Mouse (Mus musculus) cerebellum, postnatal 14 days (tissue): Measurements from ENCODE around the gene Gm3045.

Source experiments
- DNase-seq, 2 experiments: peaks; one replicate each; pipeline ENCODE4 v3.0.0; 2021; ENCODE audit warnings: mixed read lengths in 2 of 2

Gm3045 gene

DNA sequence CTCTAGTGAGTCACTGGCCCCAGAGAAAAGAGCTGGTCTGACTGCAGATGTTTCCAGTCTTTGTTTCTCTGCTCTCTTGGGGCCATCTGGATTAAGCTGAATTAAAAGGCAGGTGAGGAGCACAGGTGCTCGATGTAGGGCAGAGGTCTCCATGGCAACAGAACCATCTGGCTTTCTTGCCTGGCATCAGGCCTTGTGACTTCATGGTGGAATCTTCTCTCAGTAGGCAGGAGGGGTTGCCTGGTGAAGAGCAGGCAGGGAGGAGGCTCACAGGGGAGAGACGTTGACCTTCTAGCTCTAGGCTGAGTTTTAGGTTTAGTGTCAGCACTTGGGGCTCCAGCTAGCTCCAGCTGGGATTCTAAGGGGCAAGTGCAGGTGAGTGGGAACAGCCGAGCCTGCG, at the start of gene Gm3045:
Gene Gm3045, plus strand, starts transcription at position 230 of the 400 bp plus-strand sequence.
- peak; percentile 53 to 57 for DNase-seq

DNA sequence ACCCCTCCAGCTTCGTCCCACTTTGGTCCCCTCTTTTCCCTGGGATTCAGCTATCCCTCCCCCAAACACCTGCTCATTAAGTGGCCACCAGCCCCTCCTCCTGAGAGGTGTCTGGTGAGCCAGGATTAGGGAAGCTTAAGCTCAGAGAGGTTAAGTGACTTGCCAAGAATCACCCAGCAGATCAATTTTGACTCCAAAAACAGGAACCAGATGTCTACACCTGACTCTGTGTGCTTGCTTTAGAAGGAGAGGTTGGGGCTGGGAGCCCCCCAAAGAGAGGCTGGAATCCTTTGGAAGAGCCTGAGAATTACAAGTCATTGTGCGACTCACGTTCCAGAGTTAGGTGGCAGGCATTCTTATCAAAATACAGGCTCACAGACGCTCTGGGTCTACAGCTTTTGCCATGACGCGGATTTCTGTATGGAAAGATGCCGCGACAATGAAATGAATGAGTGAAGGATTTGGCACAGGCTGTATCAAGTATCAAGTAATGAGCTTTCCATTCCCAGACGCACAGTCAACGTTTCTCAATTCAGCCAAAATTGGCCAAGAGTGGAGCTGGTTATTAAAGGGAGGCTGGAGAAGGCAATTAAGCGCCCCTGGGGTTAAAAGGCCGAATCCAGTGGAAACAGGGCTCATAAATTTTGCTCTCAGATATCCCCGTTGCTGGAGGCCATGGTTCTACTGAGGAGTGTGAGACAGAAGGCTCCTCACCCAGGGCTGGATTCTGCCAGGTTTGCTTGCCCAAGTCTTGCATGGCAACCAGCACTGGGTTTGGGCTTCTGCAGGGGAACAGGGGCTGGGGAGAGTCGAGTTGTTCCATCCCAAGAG, 45.3 kb upstream of the Gm3045 start:
- DNase-seq: no peak

DNA sequence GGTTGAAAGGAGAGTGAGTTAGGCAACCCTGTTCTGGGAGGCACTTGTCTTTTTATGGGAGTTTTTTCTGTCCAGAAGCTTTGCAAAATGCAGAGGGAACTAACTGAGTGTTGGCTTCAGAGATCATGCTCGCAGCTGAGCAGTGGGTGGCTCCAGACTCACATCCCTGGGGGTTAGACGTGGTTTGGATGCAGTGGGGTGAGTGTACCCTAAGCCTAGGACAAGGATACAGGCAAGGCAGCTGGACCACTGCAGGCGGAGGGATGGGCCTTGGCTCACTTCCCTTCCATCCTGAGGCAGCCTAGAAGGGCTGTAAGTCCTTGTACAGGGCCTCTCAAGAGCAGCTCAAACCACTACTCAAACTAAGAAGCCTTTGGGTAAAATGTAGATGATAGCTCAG, 43.0 kb upstream of the Gm3045 start:
- no peak for DNase-seq

DNA sequence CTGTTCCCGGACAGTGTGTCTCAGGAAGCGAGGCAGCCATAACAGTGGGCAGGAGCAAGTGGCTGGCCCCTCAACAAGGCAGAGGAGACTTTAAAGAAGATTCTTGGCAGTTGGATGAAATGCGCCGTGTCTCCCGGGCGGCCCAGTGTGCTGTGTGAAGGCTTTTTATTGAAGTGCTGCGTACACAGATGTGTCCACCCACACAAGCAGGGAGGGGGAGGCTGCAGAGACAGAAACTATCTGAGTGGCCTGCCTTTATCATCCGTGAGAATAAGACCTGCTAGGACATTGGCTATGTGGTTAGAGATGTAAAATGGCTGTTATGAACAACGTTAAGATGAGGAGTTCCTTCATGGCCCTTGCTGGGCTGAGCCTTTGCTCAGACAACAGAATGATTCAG, 40.0 kb upstream of the Gm3045 start:
- DNase-seq: no peak

DNA sequence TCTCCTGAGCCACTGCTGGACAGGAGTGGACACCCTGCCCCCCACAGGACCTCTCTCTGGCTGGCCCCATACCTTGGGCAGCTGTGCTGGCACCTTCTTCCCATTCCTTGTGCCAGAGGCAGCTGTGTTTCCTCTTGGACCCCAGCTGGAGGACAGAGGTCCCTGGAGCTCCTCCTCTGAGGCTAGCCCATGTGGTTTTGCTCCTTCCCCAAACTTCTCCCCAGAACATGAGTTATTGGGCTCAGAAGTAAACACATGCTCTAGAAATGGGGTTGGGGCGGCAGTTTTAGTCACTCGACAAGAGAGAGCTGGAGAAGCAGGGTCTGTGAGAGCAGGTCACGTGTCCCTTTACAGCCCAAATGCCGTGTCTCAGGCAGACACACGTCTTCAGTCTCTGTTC, 39.0 kb upstream of the Gm3045 start:
- DNase-seq: no peak

DNA sequence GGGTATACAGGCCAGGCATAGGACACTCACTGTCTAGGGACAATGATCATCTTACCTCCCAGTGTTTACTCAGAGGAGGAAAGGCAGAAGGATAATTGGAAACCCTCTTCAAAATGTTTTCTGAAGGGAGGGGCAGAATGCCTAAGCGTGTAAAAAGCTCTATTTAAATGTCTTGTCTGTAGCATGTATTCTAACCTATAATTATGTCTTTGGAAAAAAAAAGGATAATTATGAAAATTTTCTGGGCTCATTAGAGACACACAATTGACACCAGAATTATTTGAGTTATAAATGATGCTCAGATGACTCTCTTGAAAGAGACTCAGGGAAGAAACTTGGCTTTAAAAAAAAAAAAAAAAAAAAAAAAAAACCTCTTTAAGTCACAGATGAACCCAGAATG, 38.4 kb upstream of the Gm3045 start:
- no peak for DNase-seq

DNA sequence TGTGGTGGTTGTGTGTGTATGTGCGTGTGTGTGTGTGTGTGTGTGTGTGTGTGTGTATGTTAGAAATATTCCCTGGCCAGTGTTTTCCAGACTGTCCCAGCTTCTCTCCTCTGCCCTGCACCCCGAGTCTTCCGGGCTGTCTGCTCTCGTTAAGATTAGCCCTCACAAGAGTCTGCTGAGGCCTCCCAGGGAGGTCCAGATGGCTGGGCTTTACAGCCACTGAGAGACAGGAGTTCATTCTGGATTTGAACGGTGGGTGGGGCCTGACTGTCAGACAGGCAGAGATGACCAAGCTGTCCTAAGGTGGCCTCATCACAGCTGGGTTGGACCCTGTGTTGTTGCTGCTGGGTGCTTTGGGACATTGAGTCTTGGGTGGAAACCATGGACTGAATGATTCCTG, 28.8 kb upstream of the Gm3045 start:
- peak; percentile 47 to 48 for DNase-seq

DNA sequence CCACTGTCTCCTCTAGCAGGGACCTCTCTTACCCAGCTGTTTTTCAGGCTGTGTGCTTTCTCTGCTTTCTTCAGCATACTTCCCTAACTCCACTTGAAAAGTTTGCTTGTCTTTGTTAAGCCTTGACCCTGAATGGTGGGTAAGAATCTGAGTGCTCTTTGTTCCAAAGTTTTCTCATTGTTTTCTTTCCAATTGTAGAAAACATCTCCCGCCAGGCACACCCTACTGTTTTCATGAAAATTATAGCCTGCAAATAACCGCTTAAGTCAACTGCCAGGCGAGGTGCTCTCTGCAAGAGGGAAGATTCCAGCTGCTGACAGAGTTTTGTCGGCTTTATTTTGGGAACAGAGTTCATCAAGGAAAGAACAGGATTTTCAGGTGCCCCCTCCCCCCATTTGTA, 25.2 kb upstream of the Gm3045 start:
- DNase-seq: no peak

DNA sequence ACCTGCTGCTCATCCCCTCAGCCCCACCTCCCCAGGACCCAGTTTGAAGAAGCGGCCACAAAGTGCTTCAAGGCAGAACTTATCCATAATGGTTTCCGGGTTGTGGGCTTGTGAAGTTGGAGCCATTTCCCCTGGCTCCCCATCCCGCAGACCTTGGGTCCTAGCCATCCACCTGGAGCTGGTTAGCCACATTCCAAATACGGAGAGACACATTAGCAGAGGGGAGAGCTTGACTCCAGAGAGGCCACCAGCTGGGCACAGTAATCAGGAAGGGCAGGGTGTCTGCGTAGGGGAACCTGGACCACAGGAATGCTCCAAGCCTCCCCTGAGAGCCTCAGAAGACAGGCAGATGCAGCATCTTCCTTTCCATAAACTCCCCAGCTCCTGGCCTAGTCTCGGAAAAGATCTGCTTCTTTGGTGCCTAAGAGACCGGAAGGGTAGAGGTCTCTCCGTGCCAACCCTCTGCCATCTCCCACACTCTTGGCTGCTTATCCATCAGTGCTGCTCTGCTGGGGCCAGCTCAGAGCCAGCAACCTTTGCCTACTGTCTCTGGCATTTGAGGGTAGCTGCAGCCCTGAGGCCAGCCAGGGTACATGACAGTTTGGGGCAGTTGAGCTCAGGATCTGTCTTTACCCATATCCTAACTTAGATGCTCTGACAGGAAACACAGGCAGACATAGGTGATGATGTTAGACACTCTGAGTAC, 22.9 kb upstream of the Gm3045 start:
- peak; percentile 40 to 56 for DNase-seq

DNA sequence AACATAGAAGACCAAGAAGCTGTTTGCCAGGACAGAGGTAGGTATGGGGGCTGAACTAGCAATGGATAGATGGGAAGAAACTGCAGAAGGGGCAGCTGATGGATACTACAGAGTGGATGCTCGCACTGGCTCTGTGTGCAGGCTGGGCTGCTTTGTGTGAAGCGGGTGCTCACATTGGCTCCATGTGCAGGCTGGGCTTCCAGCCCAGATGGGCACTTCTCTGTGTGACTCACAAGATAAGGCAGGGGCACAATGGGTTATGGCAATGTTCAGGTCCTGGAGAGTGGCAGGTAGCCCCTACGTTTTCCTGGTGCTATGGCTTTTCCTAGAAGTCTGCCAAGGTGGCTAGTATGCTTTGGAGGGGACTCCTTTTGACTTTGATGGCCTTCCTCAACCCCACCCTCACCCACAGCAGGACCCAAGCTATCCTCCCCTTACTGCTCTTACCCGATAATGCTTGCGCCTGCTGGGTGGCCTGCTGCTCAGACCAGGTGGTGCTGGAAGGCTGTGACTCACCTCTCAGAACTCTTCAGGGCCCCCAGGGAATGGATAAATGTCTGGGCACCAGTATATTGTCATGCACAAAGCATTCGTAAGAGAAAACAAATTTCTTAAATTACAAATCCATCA, 21.8 kb upstream of the Gm3045 start:
- peak; percentile 37 to 69 for DNase-seq

DNA sequence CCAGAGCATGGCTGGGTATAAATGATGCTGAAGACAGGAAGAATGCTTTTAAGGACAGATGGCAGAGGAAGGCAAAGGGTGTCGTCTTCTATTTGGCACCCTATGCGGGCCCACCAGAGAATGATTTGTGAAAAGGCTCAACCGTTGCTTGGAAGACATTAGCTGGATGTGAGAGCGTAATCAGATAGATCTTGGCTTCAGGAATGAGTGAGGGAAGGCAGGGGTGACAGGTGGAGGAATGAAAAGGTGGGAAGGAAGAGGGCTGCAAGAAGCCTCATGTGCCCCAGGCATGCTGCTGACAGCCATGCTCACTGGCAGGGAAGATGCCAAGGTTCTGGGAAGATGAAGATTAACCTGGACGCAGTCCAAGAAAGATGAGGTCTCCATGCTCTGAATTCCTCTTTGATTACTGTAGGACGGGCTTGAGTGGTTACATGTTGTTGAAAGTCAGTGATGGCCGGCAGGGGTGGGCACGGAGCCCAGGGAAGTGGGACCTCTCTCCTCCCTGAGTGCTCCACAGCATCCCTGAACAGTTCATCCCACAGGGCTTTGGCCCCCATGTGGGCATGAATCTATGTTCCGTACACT, 14.0 kb upstream of the Gm3045 start:
- DNase-seq: peak; percentile 60 to 62

DNA sequence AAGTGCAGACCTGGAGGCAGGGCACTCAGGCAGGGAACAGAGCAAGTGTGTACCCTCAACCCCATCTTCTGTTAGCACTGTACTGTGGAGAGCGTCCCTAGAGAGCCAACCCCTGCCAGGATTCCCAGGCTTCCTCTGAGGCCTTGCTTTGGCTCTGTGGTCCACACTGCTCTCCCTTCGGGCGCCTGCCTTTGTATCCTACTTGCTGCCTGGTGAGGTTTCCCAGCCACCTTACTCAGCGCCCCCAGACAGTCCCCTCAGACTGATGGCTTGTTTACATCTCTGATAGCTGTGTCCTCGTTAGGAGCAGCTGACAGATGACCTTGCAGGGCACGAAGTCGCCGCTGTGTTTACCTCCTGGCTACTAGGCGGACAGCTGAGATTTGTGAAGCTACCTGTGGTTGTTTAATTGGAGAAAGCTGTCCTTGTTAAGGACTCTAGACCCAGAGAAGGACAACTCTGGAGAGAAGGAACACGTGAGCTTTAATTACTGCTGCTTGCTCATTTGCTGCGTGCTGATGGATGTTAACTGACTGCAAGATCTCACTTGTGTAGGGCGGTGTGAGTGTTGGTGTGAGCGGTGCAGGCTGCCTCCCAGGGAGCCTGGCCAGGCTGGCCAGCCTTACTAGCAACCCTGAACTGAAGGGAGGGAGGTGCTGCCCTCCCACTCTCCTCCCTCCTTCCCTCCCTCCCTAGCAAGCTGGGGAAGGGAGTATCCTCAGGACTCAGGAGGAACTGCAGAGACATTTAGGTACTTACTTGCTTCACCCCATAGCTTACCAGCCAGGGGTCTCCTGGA, 7.5 kb upstream of the Gm3045 start:
- DNase-seq: no peak

DNA sequence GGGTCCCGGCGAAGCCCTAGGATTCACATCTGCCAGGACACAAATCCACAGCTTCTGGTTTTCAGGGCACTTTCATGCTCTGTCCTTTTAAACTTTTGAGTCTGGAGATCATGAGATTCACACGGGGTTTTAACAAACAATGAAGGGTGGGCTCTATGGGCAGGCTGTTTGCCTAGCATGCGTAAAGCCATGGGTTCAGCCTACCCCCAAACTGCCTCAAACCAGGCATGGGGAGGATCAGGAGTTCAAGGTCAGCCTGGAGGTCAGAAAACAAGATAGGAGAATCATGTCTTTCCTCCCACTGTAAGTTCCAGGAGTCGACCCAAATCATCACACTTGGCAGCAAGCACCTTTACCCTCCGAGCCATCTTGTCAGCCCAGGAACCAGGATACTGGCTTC, 6.9 kb upstream of the Gm3045 start:
- no peak for DNase-seq

DNA sequence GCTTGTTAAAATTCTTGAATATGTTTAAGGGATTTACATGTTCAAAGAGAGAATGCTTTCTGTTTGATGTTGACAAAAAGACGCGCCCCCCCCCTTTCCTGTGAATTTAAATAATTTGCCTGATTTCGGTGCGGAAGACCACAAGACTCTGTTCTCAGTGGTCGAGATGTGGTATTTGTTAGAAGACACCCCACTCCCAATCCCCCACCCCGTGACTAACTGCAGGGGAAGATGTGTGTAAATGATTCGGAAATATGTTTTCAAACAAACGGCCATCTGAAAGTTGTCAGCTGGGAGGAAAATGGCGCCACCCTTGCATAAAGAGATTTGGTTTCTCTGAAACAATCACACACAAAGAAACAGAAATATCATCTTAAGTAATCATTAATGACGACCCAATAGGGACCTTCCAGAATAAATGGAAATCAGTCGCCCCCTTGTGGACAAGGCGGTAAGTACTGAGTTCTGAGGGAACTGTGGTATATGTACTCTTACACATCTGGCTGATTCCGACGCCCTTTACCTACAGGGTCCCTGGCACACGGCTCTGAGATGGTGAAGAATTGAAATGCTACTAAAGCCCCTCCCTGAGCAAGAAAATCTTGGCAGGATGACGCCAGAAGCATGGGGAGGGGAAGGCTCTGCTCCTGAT, 4.2 kb upstream of the Gm3045 start:
- DNase-seq: peak; percentile 86 to 89

DNA sequence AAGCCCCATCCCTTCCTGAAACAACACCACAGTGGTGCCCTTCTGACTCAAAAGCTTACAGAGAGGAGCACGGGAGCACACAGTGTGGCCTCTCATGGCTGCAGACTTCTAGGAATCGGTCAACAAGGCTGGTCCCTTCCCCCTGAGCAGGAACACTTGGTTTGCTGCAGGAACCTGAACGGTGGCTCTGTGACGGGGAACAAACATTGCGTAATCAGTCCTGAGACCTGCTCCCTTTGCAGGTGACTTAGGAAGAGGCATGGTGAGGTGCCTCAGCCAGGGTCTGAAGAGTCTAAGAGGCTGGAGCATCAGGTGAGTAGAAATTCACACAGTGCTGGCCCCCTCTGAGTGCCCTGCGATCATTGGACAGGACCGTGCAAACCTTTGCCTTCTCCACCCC, 463 bp upstream of the Gm3045 start:
- DNase-seq: peak in 1 of 2 experiments; percentile 25

DNA sequence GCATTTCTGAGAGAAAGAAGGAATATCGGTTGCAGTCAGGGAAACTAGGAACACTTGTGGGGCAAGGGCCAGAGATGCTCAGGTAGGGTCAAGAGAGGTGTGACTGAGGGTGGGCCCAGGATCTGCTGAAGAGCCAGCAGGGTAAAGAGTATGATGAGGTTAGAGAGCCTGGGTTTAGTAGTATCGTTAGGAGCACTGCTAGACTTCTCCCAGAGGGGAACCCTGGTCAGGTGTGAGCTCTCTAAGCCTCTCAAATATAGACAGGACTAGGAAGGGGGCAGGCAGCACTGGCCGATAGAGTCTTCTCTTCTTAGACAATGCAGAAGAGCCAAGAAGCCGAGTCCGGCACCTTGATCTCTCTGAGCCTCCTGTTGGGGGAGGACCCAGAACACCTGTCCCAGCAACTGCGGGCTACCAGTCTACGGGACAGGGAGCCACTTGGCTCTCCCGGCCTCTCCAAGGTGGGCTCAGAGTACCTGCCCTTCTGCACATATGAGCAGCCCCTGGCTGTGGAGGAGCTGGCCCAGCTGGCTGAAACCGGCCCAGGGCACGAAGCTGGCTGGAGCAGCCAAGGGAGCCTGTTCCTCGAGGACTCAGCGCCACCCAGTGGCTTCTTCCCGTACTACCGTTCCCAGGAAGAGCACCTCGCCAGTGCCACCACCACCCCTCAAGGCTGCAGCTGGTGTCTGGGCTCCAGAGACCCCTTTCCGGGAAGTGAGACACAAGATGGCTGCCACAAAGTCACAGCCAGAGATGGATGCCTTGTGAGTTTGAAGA, 2.5 kb downstream of the Gm3045 start:
- DNase-seq: peak; percentile 92 to 96

DNA sequence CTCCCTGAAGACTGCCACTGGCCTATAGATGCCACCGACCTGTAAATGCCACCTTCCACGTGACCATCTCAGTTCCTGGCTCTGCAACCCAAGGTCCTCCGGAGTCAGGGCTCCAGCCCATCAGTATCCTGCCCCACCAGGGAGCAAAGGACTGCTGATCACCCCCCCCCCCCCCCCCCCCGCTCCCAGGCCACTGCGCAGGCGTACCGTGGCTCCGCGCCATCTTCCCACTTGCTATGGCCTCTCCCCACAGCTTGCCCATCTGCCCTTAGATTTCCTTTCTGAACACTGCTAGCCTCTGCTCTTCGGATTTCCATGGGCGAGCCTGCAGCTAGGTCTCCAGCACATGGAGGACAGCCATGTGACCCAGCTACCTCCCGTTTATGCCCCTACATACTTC, 6.1 kb downstream of the Gm3045 start:
- DNase-seq: peak; percentile 85 to 89

DNA sequence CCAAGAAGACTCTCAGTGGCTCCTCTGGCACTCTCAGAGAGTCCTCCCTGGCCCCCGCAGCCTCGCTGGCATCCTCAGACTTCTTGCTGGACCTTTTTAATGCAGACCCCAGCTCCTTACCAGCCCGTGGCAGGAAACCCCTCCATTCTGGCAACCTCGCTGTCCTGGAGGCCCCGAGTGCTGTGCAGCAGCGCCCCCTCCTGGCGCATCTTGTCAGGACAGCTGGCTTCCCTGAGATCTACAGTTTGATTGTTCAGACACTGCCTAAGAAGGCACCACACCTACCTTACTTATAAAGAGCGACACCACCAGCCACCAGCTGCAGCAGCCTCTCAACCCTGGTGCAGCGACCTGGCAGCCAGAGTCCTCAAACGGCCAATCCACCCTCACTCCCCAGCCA, 7.1 kb downstream of the Gm3045 start:
- DNase-seq: peak; percentile 87 to 94

DNA sequence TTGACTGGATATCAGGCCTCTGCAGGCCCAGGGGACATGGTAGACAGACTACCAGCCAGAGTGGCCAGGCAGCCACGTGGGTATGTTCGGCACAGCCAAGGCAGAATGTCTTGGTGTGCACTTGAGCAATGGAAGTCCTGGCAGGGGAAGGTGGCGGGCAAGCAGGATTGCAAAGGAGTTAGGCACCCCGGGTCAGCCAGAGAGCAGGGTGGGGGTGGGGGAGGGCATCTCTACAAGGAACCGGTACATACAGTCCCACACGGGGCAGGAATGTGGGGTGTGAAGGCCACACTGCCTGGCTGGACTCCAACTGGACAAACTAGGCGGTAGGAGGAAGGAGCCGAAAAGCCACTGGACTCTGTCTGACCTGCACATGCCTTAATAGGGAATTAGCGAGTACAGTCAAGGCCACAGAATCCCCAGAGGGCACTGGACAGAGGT, 7.9 kb downstream of the Gm3045 start:
- peak in 1 of 2 experiments; percentile 39 for DNase-seq

DNA sequence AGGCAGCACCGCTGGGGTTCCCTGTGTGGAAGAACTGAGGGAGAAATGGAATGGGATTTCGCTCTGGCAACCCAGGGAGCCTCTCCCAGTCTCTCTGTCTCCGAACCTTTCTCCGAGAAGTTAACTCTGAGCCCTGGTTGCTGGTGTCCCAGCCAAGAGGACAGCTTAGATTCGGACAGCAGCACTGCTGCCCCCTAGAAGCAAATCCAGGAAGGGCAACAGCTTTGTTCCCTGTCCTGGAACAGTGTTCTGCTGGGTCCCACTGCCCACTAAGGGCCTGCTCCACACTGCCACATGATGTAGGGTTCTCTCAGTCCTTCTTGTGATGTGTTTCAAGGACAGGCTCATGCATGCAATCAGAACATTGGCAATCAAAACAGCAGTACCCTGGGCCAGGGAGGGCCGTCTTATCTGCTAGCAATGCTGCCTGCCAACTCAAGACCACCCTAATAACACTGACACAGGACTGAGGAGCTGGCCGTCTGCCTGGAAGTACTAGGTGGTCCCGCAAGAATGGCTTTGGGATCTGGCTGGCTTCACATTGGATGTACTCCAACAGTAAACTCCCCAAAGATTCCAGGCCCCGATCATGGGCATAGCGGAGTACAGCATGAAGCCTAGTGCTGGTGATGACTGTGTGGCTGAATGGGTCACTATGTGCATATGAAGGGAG, 9.4 kb downstream of the Gm3045 start:
- peak; percentile 28 to 47 for DNase-seq
